Mouse (Mus musculus): Measurements from ENCODE around the gene Skp1a.

DNA sequence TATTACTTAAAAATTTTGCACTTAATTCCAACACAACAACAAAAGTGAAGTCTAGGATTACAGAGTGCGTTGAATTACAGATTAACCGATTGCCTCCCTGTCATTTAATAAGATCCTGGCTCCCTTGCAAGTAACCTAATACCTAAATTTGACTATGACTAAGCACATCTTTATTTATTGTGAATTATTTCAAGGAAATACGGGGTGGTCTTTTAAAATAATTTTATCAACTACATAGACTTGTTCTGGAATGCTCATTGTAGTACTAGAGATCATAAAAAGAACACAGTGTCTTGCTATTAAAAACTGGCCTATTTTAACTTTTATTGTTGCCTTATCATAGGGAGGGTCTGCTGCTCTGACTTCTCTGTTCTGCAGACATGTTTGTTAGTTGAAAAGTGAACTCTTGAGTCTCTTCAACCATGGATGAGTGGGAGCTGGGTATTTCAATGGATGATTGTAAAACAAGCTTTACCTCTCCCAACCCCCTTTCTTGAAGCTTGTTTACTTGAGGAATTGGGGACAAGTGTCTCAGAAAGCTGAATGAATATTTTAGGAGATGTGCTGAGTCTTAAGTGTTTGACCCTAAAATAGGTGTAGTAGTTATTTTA, 1.4 kb downstream of the Skp1a start:
- no peak for TF ChIP-seq CTCF (IDR thresholded peaks at IDR 0.05; ENCODE audit: borderline replicate concordance, extremely low read depth, insufficient read depth, insufficient read length)
- TF ChIP-seq POLR2A (IDR thresholded peaks at IDR 0.05; ENCODE audit: borderline replicate concordance, extremely low read depth, insufficient read depth, insufficient read length, poor library complexity, severe bottlenecking): no peak
